28 mouse cellular contexts compared by ENCODE assay signal in the genomic region with DNA sequence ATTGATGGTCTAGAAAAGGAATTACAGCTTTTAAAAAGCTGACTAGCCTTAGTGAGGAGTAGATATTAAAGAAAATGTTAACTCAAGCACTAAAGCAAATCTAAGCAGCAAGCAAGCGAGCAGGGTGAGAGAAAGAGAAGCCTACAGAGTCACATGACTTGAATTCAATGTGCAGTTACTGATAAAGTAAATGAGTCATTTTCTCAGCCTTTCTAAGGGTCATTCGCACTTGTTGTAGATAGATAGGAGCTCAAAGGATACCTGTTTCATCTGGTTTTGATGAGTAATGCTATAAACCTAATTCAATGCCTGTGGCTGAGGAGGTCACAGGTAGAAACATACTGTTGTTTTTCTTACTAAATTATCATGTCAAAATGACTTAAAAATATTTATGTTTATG.
DNase-seq lines count a peak whose midpoint lies in the region; ATAC-seq and TF ChIP-seq lines count a peak whose summit lies in the region.
"Had no signal": no experiment of that assay in that cellular context is flagged by ENCODE, and none has a peak within 500 bp of the region (broad histone marks: within the 10 kb centered on the region; RNA-seq: fewer than 3 reads in every experiment).

No protein-coding gene starts in this region.

- H3K27me3 ChIP-seq in G1E (ENCODE audit: insufficient read depth, low read length), result no peaks in the 10 kb centered on the region
- H3K27me3 ChIP-seq in intestine, embryonic 16.5 days (replicated peaks; ENCODE audit: control insufficient read depth, insufficient read depth, low read length), result no peaks in the 10 kb centered on the region
- H3K27me3 ChIP-seq in liver, postnatal 0 days (ENCODE audit: insufficient read depth, low read length), result no peaks in the 10 kb centered on the region
- H3K27me3 ChIP-seq: CH12.LX; embryonic facial prominence, embryonic 13.5 days; embryonic facial prominence, embryonic 15.5 days; forebrain, embryonic 12.5 days had no signal

- no peak overlapping the region for H3K9ac ChIP-seq in intestine, embryonic 16.5 days (ENCODE audit: low read depth, low read length)
- no peak overlapping the region for H3K9ac ChIP-seq in liver, postnatal 0 days (replicated peaks)
- H3K9ac ChIP-seq: embryonic facial prominence, embryonic 13.5 days; embryonic facial prominence, embryonic 15.5 days; forebrain, embryonic 12.5 days had no signal

- WGBS in intestine, embryonic 16.5 days, result 64% methylated on average over 2 of the region's 2 CpGs
- WGBS in liver, postnatal 0 days (ENCODE audit: insufficient replicate concordance), result 44% methylated on average over 2 of the region's 2 CpGs

- H3K27ac ChIP-seq in intestine, embryonic 16.5 days (ENCODE audit: low read length), result no peak overlapping the region
- H3K27ac ChIP-seq in liver, postnatal 0 days (ENCODE audit: low read depth), result no peak overlapping the region
- H3K27ac ChIP-seq: embryonic facial prominence, embryonic 13.5 days; embryonic facial prominence, embryonic 15.5 days; forebrain, embryonic 10.5 days; forebrain, embryonic 12.5 days had no signal

- H3K4me2 ChIP-seq in intestine, embryonic 16.5 days (ENCODE audit: low read depth, low read length), result no peak overlapping the region
- no peak overlapping the region for H3K4me2 ChIP-seq in liver, postnatal 0 days (ENCODE audit: low read depth, low read length)
- H3K4me2 ChIP-seq: embryonic facial prominence, embryonic 13.5 days; embryonic facial prominence, embryonic 15.5 days; forebrain, embryonic 12.5 days had no signal

- peak; percentile 96 for ATAC-seq in G1E (ENCODE audit: extremely low read depth, insufficient number of reproducible peaks, low FRiP score, poor library complexity, severe bottlenecking)
- ATAC-seq in intestine, embryonic 16.5 days, result 0 out of 2 replicates have a peak, but pooled peaks have one; percentile 56
- ATAC-seq in liver, postnatal 0 days, result no peak
- ATAC-seq in megakaryocyte-erythroid progenitor cell, adult 5-6 weeks (replicated peaks; ENCODE audit: low FRiP score, low TSS enrichment, poor library complexity, severe bottlenecking), result no peak
- ATAC-seq: CD4-positive, CD25-positive, alpha-beta regulatory T cell, adult 4 months; forebrain, embryonic 14.5 days; forebrain, embryonic 16.5 days had no signal

- DNase-seq in 416B (ENCODE audit: low read depth), result peak; percentile 43
- DNase-seq in G1E (ENCODE audit: low spot score), result no peak
- DNase-seq in MEL-GATA-1-ER (ENCODE audit: extremely low read depth, low read depth), result peak; percentile 47
- DNase-seq in liver, postnatal 0 days, result no peak
- no peak for DNase-seq in right cerebral cortex, postnatal 10 days (ENCODE audit: low spot score in 2 of 2)
- DNase-seq in lung, postnatal 14 days, result no peak
- DNase-seq: adrenal gland, adult 2 months; adrenal gland, postnatal 10 days; adrenal gland, postnatal 25 days; B cell, adult 2 months; cerebellum, adult 11 months; cerebellum, adult 18-20 months; cerebellum, adult 8-10 months; cerebellum, adult 9-11 months; cerebellum, postnatal 14 days; cerebellum, postnatal 36 days; embryo, embryonic 11 days had no signal

- no peak for TF ChIP-seq EP300 in liver, postnatal 0 days (IDR thresholded peaks at IDR 0.05; ENCODE audit: low read depth)

- no peaks in the 10 kb centered on the region for H3K36me3 ChIP-seq in G1E (replicated peaks)
- no peaks in the 10 kb centered on the region for H3K36me3 ChIP-seq in intestine, embryonic 16.5 days (ENCODE audit: control insufficient read depth, insufficient read depth, low read length)
- H3K36me3 ChIP-seq in liver, postnatal 0 days (replicated peaks; ENCODE audit: insufficient read depth, low read length), result no peaks in the 10 kb centered on the region
- H3K36me3 ChIP-seq: embryonic facial prominence, embryonic 13.5 days; embryonic facial prominence, embryonic 15.5 days; forebrain, embryonic 10.5 days; forebrain, embryonic 12.5 days had no signal

- no peak overlapping the region for H3K4me3 ChIP-seq in G1E (ENCODE audit: low read depth, low read length)
- no peak overlapping the region for H3K4me3 ChIP-seq in intestine, embryonic 16.5 days (ENCODE audit: low read length)
- no peak overlapping the region for H3K4me3 ChIP-seq in liver, postnatal 0 days (ENCODE audit: low read depth, low read length)
- H3K4me3 ChIP-seq: embryonic facial prominence, embryonic 13.5 days; embryonic facial prominence, embryonic 15.5 days; erythroblast, embryonic 14.5 days; forebrain, embryonic 10.5 days; forebrain, embryonic 12.5 days had no signal

- no peak for TF ChIP-seq CTCF in G1E (IDR thresholded peaks at IDR 0.05; ENCODE audit: low read depth, low read length)
- TF ChIP-seq CTCF in liver, postnatal 0 days (IDR thresholded peaks at IDR 0.05; ENCODE audit: low read depth), result no peak

- H3K9me3 ChIP-seq in G1E (replicated peaks), result no peaks in the 10 kb centered on the region
- H3K9me3 ChIP-seq in intestine, embryonic 16.5 days (ENCODE audit: control insufficient read depth, low read length), result no peaks in the 10 kb centered on the region
- H3K9me3 ChIP-seq in liver, postnatal 0 days (ENCODE audit: low read length), result no peaks in the 10 kb centered on the region
- H3K9me3 ChIP-seq: embryonic facial prominence, embryonic 13.5 days; embryonic facial prominence, embryonic 15.5 days; forebrain, embryonic 10.5 days; forebrain, embryonic 12.5 days had no signal

- H3K4me1 ChIP-seq in G1E (ENCODE audit: insufficient read depth, low read depth, low read length), result no peaks in the 10 kb centered on the region
- H3K4me1 ChIP-seq in intestine, embryonic 16.5 days (ENCODE audit: control insufficient read depth, insufficient read depth, low read length), result no peaks in the 10 kb centered on the region
- H3K4me1 ChIP-seq in liver, postnatal 0 days (ENCODE audit: insufficient read depth), result no peaks in the 10 kb centered on the region
- H3K4me1 ChIP-seq: embryonic facial prominence, embryonic 13.5 days; embryonic facial prominence, embryonic 15.5 days; forebrain, embryonic 10.5 days; forebrain, embryonic 12.5 days had no signal

Comparison
In these comparisons a context has a peak if more than half of its experiments do, and no peak if none do; other contexts are left out.
1. DNase-seq: peak in 416B (single experiment) and MEL-GATA-1-ER (single experiment); none in G1E (single experiment), liver, postnatal 0 days (single experiment), right cerebral cortex, postnatal 10 days (0 of 2) and lung, postnatal 14 days (single experiment).
2. ATAC-seq: peak in G1E (single experiment) and intestine, embryonic 16.5 days (single experiment); none in liver, postnatal 0 days (single experiment) and megakaryocyte-erythroid progenitor cell, adult 5-6 weeks (single experiment).